Comparison of ENCODE assay signal across 8 mouse cellular contexts in genomic region chr5:39644827-39645380, GRCm38 (mm10).
DNase-seq lines count a peak whose midpoint lies in the region; ATAC-seq and TF ChIP-seq lines count a peak whose summit lies in the region.

No protein-coding gene starts in this region.

- H3K36me3 ChIP-seq in ES-Bruce4 (ENCODE audit: control insufficient read depth, insufficient read depth, low read length, poor library complexity, severe bottlenecking) = no peaks in the 10 kb centered on the region
- H3K36me3 ChIP-seq in forebrain, embryonic 12.5 days (replicated peaks) = no peaks in the 10 kb centered on the region
- no peaks in the 10 kb centered on the region for H3K36me3 ChIP-seq in limb, embryonic 13.5 days
- H3K36me3 ChIP-seq in neural tube, embryonic 14.5 days (ENCODE audit: control insufficient read depth, insufficient read depth, low read length) = no peaks in the 10 kb centered on the region

- H3K4me2 ChIP-seq in forebrain, embryonic 12.5 days = peak overlapping the region; percentile 93
- H3K4me2 ChIP-seq in limb, embryonic 13.5 days (replicated peaks) = peak overlapping the region; percentile 97
- H3K4me2 ChIP-seq in neural tube, embryonic 14.5 days (ENCODE audit: low read depth, low read length) = peak overlapping the region; percentile 86

- DNase-seq in frontal cortex, postnatal 36 days (ENCODE audit: low spot score in 2 of 2) = no peak
- DNase-seq in urinary bladder, adult 18-20 months (ENCODE audit: low spot score in 2 of 2) = no peak
- no peak for DNase-seq in layer of hippocampus, adult 11-12 months (ENCODE audit: low spot score)

- peak; percentile 51 for ATAC-seq in frontal cortex, adult (ENCODE audit: low TSS enrichment)
- ATAC-seq in forebrain, embryonic 12.5 days (ENCODE audit: low FRiP score) = peak; percentile 75
- no peak; the same call in 1 of the 2 replicates for ATAC-seq in limb, embryonic 13.5 days (ENCODE audit: low FRiP score, low read depth)
- peak; percentile 75 for ATAC-seq in neural tube, embryonic 14.5 days (ENCODE audit: low read depth)

- TF ChIP-seq EP300 in ES-Bruce4 (IDR thresholded peaks at IDR 0.05; ENCODE audit: insufficient read depth, low read depth, low read length) = no peak

- H3K9ac ChIP-seq in ES-Bruce4 (ENCODE audit: low read depth, poor library complexity, severe bottlenecking) = peak overlapping the region; percentile 45
- H3K9ac ChIP-seq in forebrain, embryonic 12.5 days = peak overlapping the region; percentile 58
- H3K9ac ChIP-seq in limb, embryonic 13.5 days = peak overlapping the region; percentile 69
- peak overlapping the region; percentile 75 for H3K9ac ChIP-seq in neural tube, embryonic 14.5 days (replicated peaks; ENCODE audit: low read depth, low read length)

- WGBS in forebrain, embryonic 12.5 days = under 1% methylated on average over 28 of the region's 28 CpGs
- WGBS in limb, embryonic 13.5 days = under 1% methylated on average over 28 of the region's 28 CpGs
- WGBS in neural tube, embryonic 14.5 days = 1% methylated on average over 28 of the region's 28 CpGs

- no peaks in the 10 kb centered on the region for H3K9me3 ChIP-seq in ES-Bruce4 (replicated peaks; ENCODE audit: control insufficient read depth, insufficient read depth, low read length, poor library complexity, severe bottlenecking)
- H3K9me3 ChIP-seq in forebrain, embryonic 12.5 days = no peaks in the 10 kb centered on the region
- no peaks in the 10 kb centered on the region for H3K9me3 ChIP-seq in limb, embryonic 13.5 days
- no peaks in the 10 kb centered on the region for H3K9me3 ChIP-seq in neural tube, embryonic 14.5 days (ENCODE audit: control insufficient read depth, low read length)

- no peak for TF ChIP-seq POLR2A in ES-Bruce4 (IDR thresholded peaks at IDR 0.05; ENCODE audit: insufficient read depth, low read length)

- H3K4me1 ChIP-seq in ES-Bruce4 (ENCODE audit: control insufficient read depth, insufficient read depth, low read length) = no peaks in the 10 kb centered on the region
- H3K4me1 ChIP-seq in forebrain, embryonic 12.5 days = peaks cover 12% of the 10 kb centered on the region; the same call in 1 of the 2 replicates
- peaks cover 15% of the 10 kb centered on the region for H3K4me1 ChIP-seq in limb, embryonic 13.5 days
- H3K4me1 ChIP-seq in neural tube, embryonic 14.5 days (ENCODE audit: control insufficient read depth, insufficient read depth, low read length) = peaks cover 2% of the 10 kb centered on the region; the same call in 1 of the 2 replicates

- peaks cover 3% of the 10 kb centered on the region for H3K27me3 ChIP-seq in ES-Bruce4 (ENCODE audit: control insufficient read depth, insufficient read depth, low read length, poor library complexity, severe bottlenecking)
- peaks cover 25% of the 10 kb centered on the region for H3K27me3 ChIP-seq in forebrain, embryonic 12.5 days
- peaks cover 69% of the 10 kb centered on the region for H3K27me3 ChIP-seq in limb, embryonic 13.5 days
- no peaks in the 10 kb centered on the region for H3K27me3 ChIP-seq in neural tube, embryonic 14.5 days (ENCODE audit: control insufficient read depth, insufficient read depth, low read length)

- H3K27ac ChIP-seq in ES-Bruce4 (ENCODE audit: insufficient read depth, low read length) = no peak overlapping the region
- H3K27ac ChIP-seq in forebrain, embryonic 12.5 days = no peak overlapping the region
- H3K27ac ChIP-seq in limb, embryonic 13.5 days = no peak overlapping the region
- H3K27ac ChIP-seq in neural tube, embryonic 14.5 days (ENCODE audit: low read depth, low read length) = no peak overlapping the region

- H3K4me3 ChIP-seq in ES-Bruce4 (ENCODE audit: low read depth, low read length) = peak overlapping the region; percentile 75
- H3K4me3 ChIP-seq in forebrain, embryonic 12.5 days (replicated peaks) = peak overlapping the region; percentile 67
- H3K4me3 ChIP-seq in limb, embryonic 13.5 days = peak overlapping the region; percentile 63
- H3K4me3 ChIP-seq in neural tube, embryonic 14.5 days (ENCODE audit: low read depth, low read length) = peak overlapping the region; percentile 81

- no peak for TF ChIP-seq CTCF in ES-Bruce4 (IDR thresholded peaks at IDR 0.05; ENCODE audit: low read depth, low read length)
